Mouse (Mus musculus) heart, adult 2 months (tissue): ENCODE measurements at regions not wholly inside any gene's neighbourhood (a gene's known extent, or its start where the extent isn't known, plus 50 kb on each side); places are given as distances from the start of the nearest gene placed in this dataset.

Source experiments
- CTCF ChIP-seq: fragments of 200-600 bp; IDR thresholded peaks from 2 replicates; pipeline ENCODE4 v1.8.1; 2022; ENCODE audit warnings: antibody characterized with exemption, mild to moderate bottlenecking, moderate library complexity
- POLR2A ChIP-seq: fragments of 200-500 bp; IDR thresholded peaks from 2 replicates; pipeline ENCODE4 v1.6.1; 2011; ENCODE audit warnings: mild to moderate bottlenecking, low read depth, low read length, control low read depth; ENCODE audit not compliant: insufficient read depth

GRCm38 (mm10) chr15:5872042-5872441, 427.5 kb upstream of the Dab2 start:
- TF ChIP-seq CTCF (no peak), POLR2A (no peak)
